Mouse (Mus musculus) embryo, embryonic 10.5 days (tissue): ENCODE data around the gene Pik3c2g.

ENCODE experiments used
- DNase-seq: peaks from one replicate; pipeline ENCODE4 v3.0.0-alpha.2; 2015; ENCODE audit warnings: low spot score

The Pik3c2g gene

DNA sequence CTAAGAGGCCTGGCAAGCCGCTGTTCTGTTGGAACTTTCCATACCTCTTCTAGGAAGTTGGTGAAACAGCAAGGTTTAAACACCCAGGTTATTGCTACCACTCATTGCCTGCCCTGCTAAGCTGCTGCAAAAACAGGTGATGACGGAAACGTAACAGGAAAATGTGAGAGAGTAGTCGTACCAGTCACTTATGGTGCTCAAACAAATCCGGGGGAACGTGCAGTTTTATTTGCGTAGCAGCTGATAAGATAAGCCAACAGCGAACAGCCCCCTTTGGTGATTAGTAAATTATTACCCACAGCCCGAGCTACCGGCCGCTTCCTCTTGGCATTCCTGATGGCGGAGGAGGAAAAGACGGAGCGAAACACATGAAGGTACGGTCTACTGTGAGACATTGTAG lies at the start of gene Pik3c2g:
Gene Pik3c2g, plus strand, starts transcription at position 330 of the 400 bp plus-strand sequence.
- no peak for DNase-seq

DNA sequence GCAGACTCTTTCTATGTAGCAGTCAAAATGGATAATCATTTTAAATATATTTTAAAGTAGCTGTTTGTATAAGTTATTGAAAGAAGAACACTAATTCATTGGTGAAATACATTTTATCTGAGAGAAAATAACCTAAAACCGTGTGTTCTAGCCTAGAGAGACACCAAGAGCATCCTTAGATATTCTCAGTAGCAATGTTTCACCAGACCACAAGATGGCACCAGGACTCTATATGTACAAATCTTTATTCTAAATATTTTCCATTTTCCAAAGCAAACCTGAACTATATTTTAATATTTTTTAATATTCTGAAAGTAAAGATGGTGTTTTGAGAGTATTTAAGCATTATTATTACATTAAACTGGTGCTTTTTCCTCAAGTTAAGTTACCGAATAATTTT lies 48.6 kb upstream of the Pik3c2g start:
- peak; percentile 42 for DNase-seq

DNA sequence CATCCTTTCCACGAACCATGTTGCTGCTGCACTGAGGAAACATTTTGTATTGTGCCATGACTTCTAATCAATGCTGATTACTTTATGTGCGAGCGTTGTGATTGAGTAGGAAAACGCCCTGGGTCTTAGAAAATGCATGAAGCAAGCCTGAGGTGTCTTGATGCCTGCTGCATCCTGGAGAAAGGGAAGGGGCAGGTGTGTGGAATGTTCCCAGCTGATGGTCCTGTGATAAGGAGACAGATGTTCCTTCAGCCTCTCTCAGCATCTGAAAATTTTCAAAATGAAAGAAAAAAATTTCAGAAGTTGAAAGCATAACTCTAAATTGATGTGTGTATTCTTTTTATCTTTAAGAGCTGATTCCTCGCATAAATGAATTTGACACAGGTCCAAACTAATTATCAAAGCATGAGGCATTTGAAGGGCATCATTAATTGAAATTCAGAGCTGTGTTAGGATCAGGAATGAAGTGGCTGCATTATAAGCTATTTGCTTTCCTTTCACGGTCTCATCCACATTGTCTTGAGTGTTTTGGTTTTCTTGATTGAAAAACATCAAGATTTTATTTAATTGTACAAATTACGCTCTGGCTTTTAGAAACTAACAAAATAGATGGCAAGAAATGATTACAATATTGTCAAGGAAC lies 31.4 kb upstream of the Pik3c2g start:
- no peak for DNase-seq

DNA sequence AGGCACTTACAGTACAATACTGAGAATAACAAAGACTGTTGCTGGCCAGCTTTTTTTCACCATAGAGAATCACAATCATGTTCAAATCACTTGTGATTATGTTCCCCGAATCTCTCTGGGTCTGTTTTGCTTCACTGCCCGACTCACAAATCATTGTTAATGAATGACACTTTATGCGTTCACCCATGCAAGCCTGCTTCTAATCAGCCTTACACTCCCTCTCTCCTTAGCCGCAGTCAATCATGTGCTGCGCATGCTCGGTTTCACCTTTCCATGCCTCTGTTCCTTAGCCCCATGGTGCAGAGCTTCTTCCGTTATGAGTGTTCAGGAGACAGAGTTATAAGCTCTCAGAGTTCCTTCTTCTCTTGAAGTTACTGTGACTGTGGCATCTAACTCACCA lies 17.8 kb upstream of the Pik3c2g start:
- DNase-seq, result peak; percentile 55

DNA sequence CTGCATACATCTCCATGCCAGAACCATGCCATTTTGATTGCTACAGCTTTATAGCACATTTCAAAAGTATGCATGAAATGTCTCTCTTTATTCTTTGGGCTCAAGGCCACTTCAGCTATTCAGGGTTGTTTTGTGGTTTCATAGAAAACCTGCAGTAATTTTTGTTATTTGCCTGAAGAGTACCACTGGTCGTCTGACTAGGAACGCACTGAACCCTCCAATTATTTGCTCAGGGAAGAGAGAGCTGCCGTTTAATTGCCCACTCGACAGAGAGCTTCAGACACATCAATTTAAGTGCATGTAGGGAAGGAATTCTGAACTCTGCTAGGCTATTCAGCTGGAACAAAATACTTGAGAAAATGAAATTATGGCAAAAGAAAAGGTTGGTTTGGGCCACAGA lies 11.2 kb upstream of the Pik3c2g start:
- no peak for DNase-seq

DNA sequence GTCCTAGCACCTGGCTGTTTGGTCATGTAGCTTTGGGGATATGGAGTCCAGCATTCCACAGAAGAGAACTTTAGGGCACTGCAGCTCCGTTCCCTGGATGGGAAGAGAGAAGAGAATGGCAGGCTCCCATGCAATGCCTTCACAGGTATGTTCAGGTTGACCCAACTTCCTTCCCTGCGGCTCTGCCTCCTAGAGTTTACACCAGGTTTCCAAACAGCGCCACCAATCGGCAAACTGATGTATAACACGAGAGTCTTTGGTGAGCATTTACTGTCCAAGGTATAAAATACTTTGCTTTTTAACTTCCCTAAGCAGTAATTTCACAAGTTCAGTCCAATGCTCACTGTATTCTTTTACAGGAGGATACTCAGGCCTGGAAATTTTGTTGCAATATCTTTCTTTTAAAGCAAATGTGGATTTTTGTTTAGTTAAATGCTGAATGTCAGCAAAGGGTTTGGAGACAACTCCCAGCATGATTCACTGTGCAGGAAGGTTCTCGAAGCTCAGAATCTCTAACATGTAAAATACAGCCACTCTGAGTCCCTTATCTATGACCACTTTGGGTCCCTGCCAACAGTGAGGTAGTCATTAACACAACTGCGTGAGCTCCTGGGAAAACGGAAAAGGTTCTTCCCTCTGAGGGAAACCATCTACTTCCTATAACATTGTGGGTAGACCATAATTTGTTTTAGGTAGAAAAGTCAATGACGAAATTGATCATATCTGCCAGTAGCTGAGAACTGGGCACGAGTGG lies 10.6 kb upstream of the Pik3c2g start:
- peak; percentile 19 for DNase-seq

DNA sequence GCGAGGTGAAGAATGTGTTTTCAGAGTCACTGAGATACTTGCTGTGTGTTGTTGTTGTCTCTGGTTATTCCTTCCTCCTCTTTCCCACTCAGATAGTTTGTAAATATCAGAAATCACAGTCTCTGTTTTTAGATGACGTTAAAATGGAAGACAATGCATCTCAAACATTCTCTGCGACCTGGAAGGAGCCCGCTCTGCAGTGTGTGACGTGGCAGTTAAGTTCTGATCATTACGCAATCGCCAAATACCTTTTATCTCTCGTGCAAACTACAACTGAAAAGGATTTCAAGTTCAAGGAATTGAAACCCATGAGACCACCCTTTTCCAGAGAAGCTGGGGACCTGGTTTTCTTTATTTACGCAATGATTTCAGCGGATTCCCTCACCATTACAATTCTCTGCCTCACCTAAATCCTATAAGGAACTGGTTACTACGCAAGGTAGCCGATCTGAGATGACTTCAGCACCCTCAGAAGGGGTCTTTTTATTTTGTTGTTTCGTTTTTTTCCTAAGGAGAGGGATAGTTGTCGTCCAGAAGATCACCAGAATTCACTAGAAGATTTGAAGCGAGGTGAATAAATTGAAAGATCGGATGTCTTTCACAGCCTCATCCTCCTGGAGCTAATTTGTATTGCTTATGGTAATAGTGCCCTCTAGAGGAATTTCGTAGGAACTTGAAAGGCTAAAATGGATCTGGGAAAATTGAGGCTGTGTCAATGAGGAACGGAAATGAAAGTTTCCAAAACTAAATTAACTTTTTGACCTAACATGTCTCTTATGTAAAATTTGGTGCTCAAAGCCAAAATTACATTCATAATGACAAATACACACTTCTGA lies 9.8 kb upstream of the Pik3c2g start:
- DNase-seq, result peak; percentile 72

DNA sequence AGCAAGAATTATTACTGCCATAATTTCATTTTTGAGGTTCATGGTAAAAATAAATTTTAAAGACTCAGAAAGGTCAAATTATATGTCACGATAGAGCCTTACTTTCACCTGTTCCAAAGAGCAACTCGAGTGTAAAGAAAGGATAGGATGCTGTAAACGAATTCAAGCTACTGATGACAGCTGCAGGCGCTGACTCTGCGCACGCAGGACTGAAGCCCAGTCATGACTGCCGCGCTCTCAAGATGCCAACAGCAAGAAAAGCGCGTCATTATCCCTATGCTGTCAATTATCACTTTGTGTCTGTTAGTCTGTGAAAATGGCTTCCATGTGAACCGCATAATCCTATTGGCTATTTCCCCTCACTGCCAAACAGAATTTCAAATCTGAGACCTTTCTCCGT lies 457 bp downstream of the Pik3c2g start:
- no peak for DNase-seq

DNA sequence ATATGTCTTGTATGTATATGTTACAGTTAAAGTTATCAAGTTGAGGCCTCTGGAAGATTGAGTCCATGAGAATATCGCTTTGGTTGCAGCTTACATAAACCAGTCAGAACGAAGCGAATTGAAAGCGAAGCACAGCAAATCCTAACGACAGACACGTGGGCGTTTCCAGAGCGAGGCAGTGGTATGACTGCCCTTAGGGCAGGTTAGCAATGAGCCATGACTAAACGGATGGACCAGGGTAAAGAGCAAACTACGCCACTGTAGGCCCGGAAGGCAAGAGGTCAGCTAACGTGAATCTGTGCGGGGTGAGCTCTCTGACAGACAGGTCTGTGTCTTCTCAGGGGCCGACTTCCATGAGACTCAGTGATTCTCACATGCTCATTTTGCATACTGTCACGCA lies 1.4 kb downstream of the Pik3c2g start:
- DNase-seq, result peak; percentile 62

DNA sequence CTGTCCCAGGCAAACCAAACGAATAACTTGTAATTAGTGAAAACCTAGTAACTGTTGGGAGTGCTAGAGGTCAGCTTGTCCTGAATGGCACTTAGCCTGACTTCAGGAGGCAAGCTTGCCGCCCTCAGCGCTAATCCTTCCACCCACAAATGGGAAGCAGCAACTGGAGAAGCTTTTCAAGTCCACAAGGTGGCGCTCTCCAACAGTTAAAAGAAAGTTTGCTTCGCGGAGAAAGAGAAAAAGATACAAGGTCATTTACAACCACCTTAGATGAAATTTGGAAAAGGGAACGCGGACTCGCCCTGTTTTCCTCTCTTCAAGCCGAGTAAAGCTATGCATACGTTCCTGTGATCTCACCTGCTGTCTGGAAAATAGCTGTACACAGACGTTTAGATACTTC lies 2.3 kb downstream of the Pik3c2g start:
- peak; percentile 92 for DNase-seq

DNA sequence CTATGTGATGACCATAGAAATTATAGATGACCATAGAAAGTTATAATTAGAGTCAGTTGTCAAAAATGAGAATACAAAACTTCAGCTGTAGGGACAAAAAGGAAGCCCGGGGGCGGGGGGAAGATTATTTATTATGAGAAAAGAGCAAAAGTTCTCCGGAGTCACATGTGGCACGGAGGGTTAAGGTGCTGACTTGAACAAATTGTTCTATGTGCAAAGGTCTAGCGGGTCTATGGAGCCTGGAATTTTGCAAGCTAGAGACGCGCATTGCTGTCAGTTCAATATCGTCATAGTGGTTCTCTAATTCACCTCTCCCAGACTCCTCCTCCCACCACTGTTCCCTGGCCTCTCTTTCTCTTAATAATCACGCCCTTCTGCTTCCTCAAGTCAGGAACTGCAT lies 2.8 kb downstream of the Pik3c2g start:
- no peak for DNase-seq

DNA sequence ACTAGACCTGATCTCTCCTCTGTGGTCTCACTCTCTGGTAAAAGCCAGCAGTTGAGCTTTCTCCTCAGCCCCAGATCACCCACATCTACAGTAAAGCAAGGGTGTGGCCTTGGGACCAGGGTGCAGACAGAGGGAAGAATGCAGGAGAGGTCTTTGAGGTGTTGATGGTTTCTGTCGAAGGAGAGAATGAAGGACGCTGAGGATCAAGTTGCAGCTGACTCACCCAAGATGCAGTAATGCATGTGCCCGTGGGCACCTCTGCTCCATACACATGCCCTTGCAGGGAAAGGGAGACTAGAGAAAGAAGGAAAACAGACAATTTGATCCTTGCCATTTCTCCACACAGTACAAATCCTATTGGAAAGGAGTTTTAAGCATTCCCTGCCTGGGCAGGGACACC lies 5.1 kb downstream of the Pik3c2g start:
- no peak for DNase-seq

DNA sequence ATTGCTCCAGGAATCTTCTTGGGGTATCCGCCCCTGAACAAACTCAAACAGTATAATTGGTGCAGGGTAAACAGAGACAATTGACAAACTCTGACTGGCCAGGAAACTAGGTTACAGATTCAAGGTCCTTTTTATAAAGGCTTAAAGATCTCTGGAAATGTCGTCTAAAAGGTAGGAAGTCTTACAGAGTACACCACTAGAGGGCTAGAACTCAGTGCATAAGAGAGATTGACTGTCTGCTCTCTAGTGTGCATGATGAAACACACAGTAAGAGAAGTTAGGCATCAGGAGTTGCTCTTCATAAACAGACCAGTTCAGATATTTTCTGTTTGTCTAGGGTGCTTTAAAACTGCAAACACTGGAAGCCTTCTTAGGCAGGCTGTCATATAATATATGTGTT lies 9.4 kb downstream of the Pik3c2g start:
- no peak for DNase-seq

DNA sequence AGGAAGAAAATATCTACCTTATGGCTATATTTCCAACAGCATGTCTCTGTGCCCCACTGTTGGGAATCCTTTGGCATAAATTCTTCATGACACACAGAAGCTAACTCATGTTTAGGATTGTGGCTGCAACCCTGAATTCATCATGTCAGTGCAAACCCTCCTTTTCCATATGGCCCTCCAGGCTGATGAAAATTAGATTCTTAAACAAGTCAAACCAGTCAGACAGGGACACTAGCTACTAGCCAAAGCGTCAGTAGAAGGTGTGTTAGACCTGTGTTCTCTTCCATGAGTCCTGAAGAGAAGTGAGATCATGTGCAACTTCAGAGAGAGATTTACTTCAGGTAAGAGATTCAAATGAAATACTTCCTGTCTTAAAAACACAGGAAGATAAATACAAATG lies 12.2 kb downstream of the Pik3c2g start:
- DNase-seq, result no peak

DNA sequence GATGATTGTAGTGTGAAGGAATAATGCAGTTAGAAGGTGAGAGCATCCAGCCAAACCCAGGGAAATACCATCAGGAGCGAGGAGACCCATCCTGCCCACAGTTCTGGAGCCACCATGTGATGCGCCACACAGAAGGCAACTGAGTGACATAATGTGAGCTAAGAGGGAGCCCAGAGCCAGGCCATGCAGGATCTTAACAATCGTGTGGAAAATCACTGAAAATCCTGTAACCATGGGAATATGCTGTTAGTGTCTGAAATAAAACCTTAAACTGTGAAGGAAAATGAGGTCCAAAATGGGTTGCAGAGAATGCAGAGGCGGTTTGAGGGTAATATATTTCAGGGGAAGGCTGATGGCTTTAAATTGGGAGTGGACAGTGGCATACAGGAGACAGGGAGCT lies 31.8 kb downstream of the Pik3c2g start:
- no peak for DNase-seq

DNA sequence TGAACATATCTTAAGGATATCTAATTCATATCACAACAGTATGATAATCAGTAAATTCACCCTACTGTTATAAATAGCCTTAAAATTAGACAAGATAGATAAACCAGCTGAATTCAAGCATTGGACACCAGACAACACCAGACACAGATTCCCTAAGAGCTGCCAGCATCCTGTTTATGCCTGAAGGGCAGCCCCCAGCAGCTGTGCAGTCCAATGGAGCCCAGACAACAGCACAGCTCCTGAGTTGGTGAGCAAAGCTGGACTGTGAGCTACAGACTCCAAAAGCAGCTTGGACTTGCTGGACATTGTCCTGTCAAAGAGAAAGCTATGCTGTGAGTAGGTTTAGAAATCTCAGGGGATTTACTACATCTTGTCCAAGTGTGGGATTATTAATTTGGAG lies 37.7 kb downstream of the Pik3c2g start:
- DNase-seq, result no peak

DNA sequence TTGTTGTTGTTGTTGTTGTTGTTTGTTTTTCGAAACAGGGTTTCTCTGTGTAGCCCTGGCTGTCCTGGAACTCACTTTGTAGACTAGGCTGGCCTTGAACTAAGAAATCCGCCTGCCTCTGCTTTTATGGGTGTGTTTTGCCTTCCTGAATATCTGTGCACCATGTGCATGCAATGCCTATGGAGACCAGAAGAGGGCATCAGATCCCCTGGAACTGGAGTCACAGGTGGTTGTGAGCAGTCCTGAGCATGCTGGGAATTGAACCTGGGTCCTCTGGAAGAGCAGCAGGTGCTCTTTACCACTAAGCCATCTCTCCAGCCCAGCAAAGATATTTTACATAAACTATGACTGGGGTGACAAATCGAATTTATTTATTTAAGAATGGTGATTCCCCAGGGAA lies 47.5 kb downstream of the Pik3c2g start:
- no peak for DNase-seq

DNA sequence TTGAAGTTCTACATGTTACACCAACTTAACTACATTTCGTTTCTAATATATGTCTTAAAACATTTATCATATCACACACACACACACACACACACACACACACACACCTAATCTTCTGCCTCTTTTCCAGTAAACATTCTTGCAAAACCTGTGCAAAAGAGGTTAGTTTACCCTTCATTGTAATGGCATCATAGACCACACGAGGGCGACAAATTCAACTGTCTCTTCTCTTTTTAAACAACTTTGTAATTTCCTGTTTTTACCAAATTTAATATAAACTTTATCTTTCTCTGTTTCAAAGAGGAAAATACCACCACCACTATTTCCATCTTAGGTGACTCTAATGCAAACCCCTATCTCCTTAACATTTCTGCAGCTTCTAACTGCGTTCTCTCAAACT lies 68.4 kb downstream of the Pik3c2g start:
- peak; percentile 68 for DNase-seq

DNA sequence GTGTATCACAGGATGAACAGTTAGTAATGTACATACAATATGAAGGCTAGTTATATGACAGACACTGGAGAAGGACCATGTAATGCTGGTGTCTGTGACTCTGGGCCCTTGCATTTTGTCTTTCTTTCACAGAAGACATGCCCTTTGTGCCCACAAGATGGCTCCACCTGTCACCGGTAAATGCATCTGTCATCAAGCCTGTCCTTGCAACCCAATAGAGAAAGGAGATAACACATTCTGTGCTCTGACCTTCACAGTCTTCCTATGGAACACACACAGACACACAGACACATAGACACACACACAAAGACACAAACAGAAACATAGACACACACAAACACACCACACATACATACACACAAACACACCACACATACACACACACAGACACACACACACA lies 75.4 kb downstream of the Pik3c2g start:
- DNase-seq, result peak; percentile 45

DNA sequence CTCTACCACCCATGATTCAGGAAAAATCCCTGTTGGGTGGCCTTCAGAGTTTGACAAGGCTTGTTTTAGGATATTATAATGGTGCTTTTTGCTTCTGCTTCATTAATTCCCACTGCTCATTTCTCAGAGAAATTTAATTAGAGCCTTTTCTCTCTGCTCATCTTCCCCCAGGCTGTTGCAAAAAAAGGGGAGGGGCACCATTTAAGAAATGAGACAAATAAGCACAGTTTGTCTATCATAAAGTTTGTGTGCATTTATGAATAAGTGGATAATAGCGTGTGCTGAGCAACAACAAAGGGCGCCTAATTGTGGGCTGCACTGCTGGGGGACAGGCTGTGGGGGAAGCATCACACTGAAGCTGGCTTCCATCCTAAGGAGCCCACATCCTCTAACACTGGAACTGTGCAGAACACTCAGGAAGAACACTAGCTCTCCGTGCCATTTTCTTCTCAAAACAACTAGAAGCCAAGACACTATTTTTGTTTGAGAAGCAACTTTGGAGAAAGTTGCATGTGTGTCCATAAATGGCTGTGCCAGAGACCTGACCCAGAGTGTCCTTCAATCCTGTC lies 131.5 kb downstream of the Pik3c2g start:
- no peak for DNase-seq

DNA sequence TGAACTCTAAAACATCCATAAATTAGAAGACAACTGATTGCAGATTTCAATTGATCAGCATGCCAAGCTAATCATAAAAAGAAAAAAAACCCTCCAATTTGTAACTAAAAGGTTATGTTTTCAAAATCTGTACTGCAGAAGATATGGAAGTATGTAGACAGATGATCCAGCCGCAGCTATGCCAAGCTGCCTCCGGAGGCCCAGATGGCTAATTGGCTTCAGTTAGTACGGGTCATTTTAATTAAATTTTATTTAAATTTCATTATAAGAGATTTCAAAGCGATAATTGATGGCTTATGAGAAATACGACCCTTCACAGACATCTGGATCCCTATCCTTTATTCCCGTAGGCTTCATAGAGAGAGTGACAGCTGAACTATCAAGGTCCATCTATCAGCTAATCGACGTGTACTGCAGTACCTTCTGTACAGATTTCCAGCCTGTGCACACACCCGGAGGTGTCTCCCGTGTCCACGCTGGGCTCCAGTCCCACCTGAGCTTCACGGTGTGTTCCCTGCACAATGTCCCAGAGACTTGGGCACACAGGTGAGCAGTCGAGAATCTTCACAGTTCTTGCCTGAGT lies 132.7 kb downstream of the Pik3c2g start:
- DNase-seq, result no peak
